Mouse (Mus musculus): ENCODE measurements around the gene D11Wsu47e.

GRCm38 (mm10) chr11:113742998-113743397 lies 58.8 kb downstream of the D11Wsu47e start:
- TF ChIP-seq CTCF (IDR thresholded peaks at IDR 0.05; ENCODE audit: extremely low read depth, insufficient read depth, insufficient read length, insufficient replicate concordance) (no peak), POLR2A (IDR thresholded peaks at IDR 0.05; ENCODE audit: low read depth, low read length) (no peak)
